9 mouse cellular contexts compared by ENCODE assay signal in genomic region chr4:48691793-48692437, GRCm38 (mm10). TPM values are rescaled to one million over a fixed set of nuclear protein-coding genes. Genes with fewer than 3 reads are reported as not detected.
DNase-seq lines count a peak whose midpoint lies in the region; ATAC-seq and TF ChIP-seq lines count a peak whose summit lies in the region.
"Had no signal": no experiment of that assay in that cellular context is flagged by ENCODE, and none has a peak within 500 bp of the region (broad histone marks: within the 10 kb centered on the region; RNA-seq: fewer than 3 reads in every experiment).

No protein-coding gene starts in this region.

- H3K9me3 ChIP-seq in embryonic facial prominence, embryonic 14.5 days (ENCODE audit: control insufficient read depth, low read length), result no peaks in the 10 kb centered on the region
- H3K9me3 ChIP-seq in limb, embryonic 14.5 days (ENCODE audit: control insufficient read depth, low read length), result no peaks in the 10 kb centered on the region
- H3K9me3 ChIP-seq in neural tube, embryonic 14.5 days (ENCODE audit: control insufficient read depth, low read length), result no peaks in the 10 kb centered on the region

- H3K36me3 ChIP-seq in embryonic facial prominence, embryonic 14.5 days (ENCODE audit: control insufficient read depth, insufficient read depth, low read length), result no peaks in the 10 kb centered on the region
- no peaks in the 10 kb centered on the region for H3K36me3 ChIP-seq in limb, embryonic 14.5 days (ENCODE audit: control insufficient read depth, insufficient read depth, low read length)
- H3K36me3 ChIP-seq in neural tube, embryonic 14.5 days (ENCODE audit: control insufficient read depth, insufficient read depth, low read length), result no peaks in the 10 kb centered on the region

- 41% methylated on average over 7 of the region's 7 CpGs for WGBS in embryonic facial prominence, embryonic 14.5 days
- 40% methylated on average over 7 of the region's 7 CpGs for WGBS in limb, embryonic 14.5 days
- 36% methylated on average over 7 of the region's 7 CpGs for WGBS in neural tube, embryonic 14.5 days

- peak; percentile 30 to 59 for DNase-seq in heart, postnatal 14 days
- DNase-seq in heart, adult 9 months (ENCODE audit: low spot score in 2 of 2), result no peak
- peak; percentile 22 to 43 for DNase-seq in adrenal gland, postnatal 36 days
- DNase-seq in embryonic facial prominence, embryonic 14.5 days (ENCODE audit: low spot score), result peak; percentile 82
- peak; percentile 10 for DNase-seq in induced T-regulatory cell, adult 2 months (ENCODE audit: low read depth)
- DNase-seq in limb, embryonic 14.5 days (ENCODE audit: low spot score), result peak; percentile 65
- no peak for DNase-seq in urinary bladder, postnatal 10 days (ENCODE audit: low spot score)

- TF ChIP-seq POLR2A in limb, embryonic 14.5 days (IDR thresholded peaks at IDR 0.05; ENCODE audit: borderline replicate concordance, extremely low read depth, insufficient read depth, insufficient read length), result no peak

- no peaks in the 10 kb centered on the region for H3K4me1 ChIP-seq in embryonic facial prominence, embryonic 14.5 days (ENCODE audit: control insufficient read depth, insufficient read depth, low read length)
- no peaks in the 10 kb centered on the region for H3K4me1 ChIP-seq in limb, embryonic 14.5 days (ENCODE audit: control insufficient read depth, insufficient read depth, low read length)
- H3K4me1 ChIP-seq in neural tube, embryonic 14.5 days (ENCODE audit: control insufficient read depth, insufficient read depth, low read length), result no peaks in the 10 kb centered on the region
- H3K4me1 ChIP-seq: megakaryocyte, embryonic 14.5 days had no signal

- H3K27me3 ChIP-seq in embryonic facial prominence, embryonic 14.5 days (replicated peaks; ENCODE audit: control insufficient read depth, insufficient read depth, low read length), result no peaks in the 10 kb centered on the region
- H3K27me3 ChIP-seq in limb, embryonic 14.5 days (ENCODE audit: control insufficient read depth, insufficient read depth, low read length), result no peaks in the 10 kb centered on the region
- no peaks in the 10 kb centered on the region for H3K27me3 ChIP-seq in neural tube, embryonic 14.5 days (ENCODE audit: control insufficient read depth, insufficient read depth, low read length)
- H3K27me3 ChIP-seq: megakaryocyte, embryonic 14.5 days had no signal

- no peak overlapping the region for H3K9ac ChIP-seq in embryonic facial prominence, embryonic 14.5 days (ENCODE audit: low read depth, low read length)
- no peak overlapping the region for H3K9ac ChIP-seq in limb, embryonic 14.5 days (ENCODE audit: low read depth, low read length, severe bottlenecking)
- no peak overlapping the region for H3K9ac ChIP-seq in neural tube, embryonic 14.5 days (replicated peaks; ENCODE audit: low read depth, low read length)

- intact Hi-C loops in heart, postnatal 14 days (cut with DNase I), result loop anchor here (2.0 to 5.0 kb wide), 2 partner anchors 79 to 630 kb away; no protein-coding TSS in a partner anchor

- no peak overlapping the region for H3K4me3 ChIP-seq in embryonic facial prominence, embryonic 14.5 days (ENCODE audit: low read depth, low read length)
- H3K4me3 ChIP-seq in limb, embryonic 14.5 days (replicated peaks; ENCODE audit: low read length), result no peak overlapping the region
- no peak overlapping the region for H3K4me3 ChIP-seq in neural tube, embryonic 14.5 days (ENCODE audit: low read depth, low read length)
- H3K4me3 ChIP-seq: megakaryocyte, embryonic 14.5 days had no signal

- no peak overlapping the region for H3K4me2 ChIP-seq in embryonic facial prominence, embryonic 14.5 days (ENCODE audit: low read depth, low read length)
- no peak overlapping the region for H3K4me2 ChIP-seq in limb, embryonic 14.5 days (replicated peaks; ENCODE audit: low read depth, low read length, severe bottlenecking)
- no peak overlapping the region for H3K4me2 ChIP-seq in neural tube, embryonic 14.5 days (ENCODE audit: low read depth, low read length)

- H3K27ac ChIP-seq in embryonic facial prominence, embryonic 14.5 days (replicated peaks; ENCODE audit: low read depth, low read length), result no peak overlapping the region
- H3K27ac ChIP-seq in limb, embryonic 14.5 days (replicated peaks; ENCODE audit: low read depth, low read length), result no peak overlapping the region
- H3K27ac ChIP-seq in neural tube, embryonic 14.5 days (ENCODE audit: low read depth, low read length), result peak overlapping the region; percentile 36; the same call in 1 of the 2 replicates

- ATAC-seq in embryonic facial prominence, embryonic 14.5 days (ENCODE audit: low read depth), result peak; percentile 70
- ATAC-seq in limb, embryonic 14.5 days (ENCODE audit: low FRiP score, low read depth), result peak; percentile 47; the same call in 1 of the 2 replicates
- peak; percentile 71 for ATAC-seq in neural tube, embryonic 14.5 days (ENCODE audit: low read depth)

RNA-seq across cellular contexts. Expression of gene Cavin4, which starts 28.6 kb away (rescaled TPM):
- 10 to 100 TPM; 72.1 to 85.4 TPM for total RNA-seq in heart, postnatal 14 days (2021)
- under 1 TPM; 0.23 to 0.36 TPM for total RNA-seq in adrenal gland, postnatal 36 days (2021)
- 18.8 and 32.4 TPM in 2 replicates for polyA plus RNA-seq in embryonic facial prominence, embryonic 14.5 days (2014; fragmentation: Nextera tagmentation; extraction: Ambion mirVana)
- 2.7 and 5.2 TPM in 2 replicates for polyA plus RNA-seq in limb, embryonic 14.5 days (2012; rRNA removed)
- polyA plus RNA-seq in limb, embryonic 14.5 days (2014; fragmentation: Nextera tagmentation; extraction: Ambion mirVana), result 3.4 and 5.7 TPM in 2 replicates
- polyA plus RNA-seq in neural tube, embryonic 14.5 days (2014; fragmentation: Nextera tagmentation; extraction: Ambion mirVana), result 2.7 TPM in 2 replicates

Comparison
In these comparisons a context has a peak if more than half of its experiments do, and no peak if none do; other contexts are left out.
1. DNase-seq: peak in heart, postnatal 14 days (2 of 2), adrenal gland, postnatal 36 days (2 of 2), embryonic facial prominence, embryonic 14.5 days (single experiment), induced T-regulatory cell, adult 2 months (single experiment) and limb, embryonic 14.5 days (single experiment); none in heart, adult 9 months (0 of 2) and urinary bladder, postnatal 10 days (single experiment).
2. Peak in every context shown above with its lines, with median percentiles within 50 percentile points of each other: ATAC-seq.